Mouse (Mus musculus) limb, embryonic 12.5 days (tissue): ENCODE measurements around the gene Rac1. TPM values are rescaled to one million over a fixed set of nuclear protein-coding genes. Genes with fewer than 3 reads are reported as not detected.

Source experiments
- ATAC-seq: fragments of 200-750 bp; cut with Nextera tagmentation; 2 replicates; pipeline ENCODE4 v1.8.0; 2017; ENCODE audit warnings: low read depth, moderate TSS enrichment; ENCODE audit not compliant: insufficient number of reproducible peaks, insufficient read depth, low FRiP score, low TSS enrichment
- H3K27ac ChIP-seq: fragments of 300-500 bp; sonication (generic); 2 replicates; pipeline ENCODE4 v1.5.1; 2016; ENCODE audit warnings: mild to moderate bottlenecking, moderate library complexity
- H3K27me3 ChIP-seq: fragments of 300-500 bp; sonication (generic); 2 replicates; pipeline ENCODE4 v1.6.1; 2016; ENCODE audit warnings: mild to moderate bottlenecking, moderate library complexity
- H3K36me3 ChIP-seq: fragments of 300-500 bp; sonication (generic); 2 replicates; pipeline ENCODE4 v1.6.1; 2016; ENCODE audit warnings: mild to moderate bottlenecking, moderate library complexity
- H3K4me1 ChIP-seq: fragments of 300-500 bp; sonication (generic); replicated peaks from 2 replicates; pipeline ENCODE4 v1.6.1; 2016
- H3K4me2 ChIP-seq: fragments of 300-500 bp; sonication (generic); 2 replicates; pipeline ENCODE4 v1.6.1; 2016; ENCODE audit warnings: mild to moderate bottlenecking, moderate library complexity
- H3K4me3 ChIP-seq: fragments of 300-500 bp; sonication (generic); replicated peaks from 2 replicates; pipeline ENCODE4 v1.5.1; 2016; ENCODE audit warnings: mild to moderate bottlenecking
- H3K9ac ChIP-seq: fragments of 300-500 bp; sonication (generic); replicated peaks from 2 replicates; pipeline ENCODE4 v1.6.1; 2016; ENCODE audit warnings: mild to moderate bottlenecking, moderate library complexity
- H3K9me3 ChIP-seq: fragments of 300-500 bp; sonication (generic); 2 replicates; pipeline ENCODE4 v1.6.1; 2016; ENCODE audit warnings: mild to moderate bottlenecking, moderate library complexity
- WGBS: fragments of 180-500 bp; shearing (Covaris S2); methylation state at CpG from one replicate; pipeline ENCODE4 v1.1.7; 2016; 5-methylcytosine and 5-hydroxymethylcytosine counted together
- polyA plus RNA-seq: library from polyadenylated mRNA; unstranded; fragments of >200 nt; fragmentation: Nextera tagmentation; extraction: Ambion mirVana; gene quantifications from 2 replicates; pipeline ENCODE4 v1.2.1, GENCODE M21; 2016

Rac1 gene
- polyA plus RNA-seq, 1 experiment from 2014 or later, result 400 TPM

- H3K36me3 ChIP-seq, result peaks cover 63% of the 10 kb centered on the region
- H3K4me2 ChIP-seq, result no peak overlapping the region
- no peak overlapping the region for H3K9ac ChIP-seq
- H3K27me3 ChIP-seq, result no peaks in the 10 kb centered on the region
- no peak overlapping the region for H3K27ac ChIP-seq
- H3K9me3 ChIP-seq, result no peaks in the 10 kb centered on the region
- WGBS, result 92% methylated on average over 10 of the region's 10 CpGs
- H3K4me3 ChIP-seq, result no peak overlapping the region
- H3K4me1 ChIP-seq, result no peaks in the 10 kb centered on the region
- ATAC-seq, result no peak
Observed at GRCm38 (mm10) chr5:143493163-143493562, 34.7 kb downstream of the Rac1 start.

GRCm38 (mm10) chr5:143491736-143492135, 36.1 kb downstream of the Rac1 start:
- 89% methylated on average over 4 of the region's 4 CpGs for WGBS
- H3K27ac ChIP-seq, result no peak overlapping the region

GRCm38 (mm10) chr5:143489749-143490342, 38.0 kb downstream of the Rac1 start:
- ATAC-seq, result no peak
- no peaks in the 10 kb centered on the region for H3K27me3 ChIP-seq
- H3K4me2 ChIP-seq, result no peak overlapping the region
- H3K9me3 ChIP-seq, result no peaks in the 10 kb centered on the region
- no peak overlapping the region for H3K4me3 ChIP-seq
- H3K4me1 ChIP-seq, result no peaks in the 10 kb centered on the region
- no peak overlapping the region for H3K27ac ChIP-seq
- no peak overlapping the region for H3K9ac ChIP-seq
- peaks cover 78% of the 10 kb centered on the region for H3K36me3 ChIP-seq
- 87% methylated on average over 14 of the region's 14 CpGs for WGBS

More at GRCm38 (mm10) chr5:143491736-143492135, 36.1 kb downstream of the Rac1 start:
- no peak for ATAC-seq
- H3K36me3 ChIP-seq, result peaks cover 73% of the 10 kb centered on the region
- H3K4me1 ChIP-seq, result no peaks in the 10 kb centered on the region
- H3K27me3 ChIP-seq, result no peaks in the 10 kb centered on the region
- no peak overlapping the region for H3K4me2 ChIP-seq
- no peaks in the 10 kb centered on the region for H3K9me3 ChIP-seq
- no peak overlapping the region for H3K4me3 ChIP-seq
- H3K9ac ChIP-seq, result no peak overlapping the region

GRCm38 (mm10) chr5:143487998-143488397, 39.8 kb downstream of the Rac1 start:
- no peak overlapping the region for H3K4me3 ChIP-seq
- no peaks in the 10 kb centered on the region for H3K9me3 ChIP-seq
- ATAC-seq, result no peak
- no peak overlapping the region for H3K4me2 ChIP-seq
- no peak overlapping the region for H3K27ac ChIP-seq
- H3K9ac ChIP-seq, result no peak overlapping the region
- no peaks in the 10 kb centered on the region for H3K4me1 ChIP-seq
- H3K27me3 ChIP-seq, result no peaks in the 10 kb centered on the region
- WGBS, result 88% methylated on average over 5 of the region's 5 CpGs
- peaks cover 84% of the 10 kb centered on the region for H3K36me3 ChIP-seq

GRCm38 (mm10) chr5:143487193-143487592, 40.6 kb downstream of the Rac1 start:
- no peaks in the 10 kb centered on the region for H3K9me3 ChIP-seq
- no peak overlapping the region for H3K9ac ChIP-seq
- no peak overlapping the region for H3K4me3 ChIP-seq
- H3K27ac ChIP-seq, result no peak overlapping the region
- H3K27me3 ChIP-seq, result no peaks in the 10 kb centered on the region
- 95% methylated on average over 10 of the region's 10 CpGs for WGBS
- H3K4me2 ChIP-seq, result no peak overlapping the region
- H3K4me1 ChIP-seq, result no peaks in the 10 kb centered on the region
- peaks cover 81% of the 10 kb centered on the region for H3K36me3 ChIP-seq
- no peak for ATAC-seq

DNA sequence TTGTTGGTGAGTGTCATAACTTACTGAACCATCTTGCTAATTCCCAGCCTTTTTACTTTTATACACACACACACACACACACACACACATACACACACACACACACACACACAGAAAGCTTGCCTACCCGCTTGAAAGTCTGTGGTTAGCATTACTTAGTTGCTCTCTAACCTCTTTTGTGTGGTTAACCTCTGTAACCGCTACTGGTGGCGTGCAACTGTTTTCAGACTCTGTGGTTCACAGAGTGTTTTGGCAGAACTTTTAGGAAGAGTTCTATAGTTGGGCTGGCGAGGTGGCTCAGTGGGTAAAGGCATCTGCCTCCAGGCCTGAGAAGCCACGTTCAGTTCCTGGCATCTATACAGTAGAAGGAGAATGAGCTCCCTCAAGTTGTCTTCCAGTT, 42.9 kb downstream of the Rac1 start:
- no peaks in the 10 kb centered on the region for H3K27me3 ChIP-seq
- no peaks in the 10 kb centered on the region for H3K9me3 ChIP-seq
- H3K36me3 ChIP-seq, result peaks cover 68% of the 10 kb centered on the region
- WGBS, result 93% methylated on average over 5 of the region's 5 CpGs
- H3K4me1 ChIP-seq, result no peaks in the 10 kb centered on the region
- no peak overlapping the region for H3K4me3 ChIP-seq
- no peak overlapping the region for H3K27ac ChIP-seq
- ATAC-seq, result no peak
- no peak overlapping the region for H3K9ac ChIP-seq
- no peak overlapping the region for H3K4me2 ChIP-seq

GRCm38 (mm10) chr5:143477901-143478300, 49.9 kb downstream of the Rac1 start:
- ATAC-seq, result no peak
- Histone ChIP-seq H3K27ac (no peak overlapping the region), H3K9ac (no peak overlapping the region), H3K9me3 (no peaks in the 10 kb centered on the region), H3K27me3 (no peaks in the 10 kb centered on the region), H3K36me3 (peaks cover 69% of the 10 kb centered on the region), H3K4me2 (no peak overlapping the region), H3K4me1 (no peaks in the 10 kb centered on the region), H3K4me3 (no peak overlapping the region)
- 90% methylated on average over 3 of the region's 3 CpGs for WGBS

GRCm38 (mm10) chr5:143476013-143476412, 51.8 kb downstream of the Rac1 start:
- H3K4me1 ChIP-seq, result no peaks in the 10 kb centered on the region
- H3K4me2 ChIP-seq, result no peak overlapping the region
- H3K27me3 ChIP-seq, result no peaks in the 10 kb centered on the region
- H3K4me3 ChIP-seq, result no peak overlapping the region
- no peaks in the 10 kb centered on the region for H3K9me3 ChIP-seq
- ATAC-seq, result no peak
- H3K36me3 ChIP-seq, result peaks cover 65% of the 10 kb centered on the region
- no peak overlapping the region for H3K9ac ChIP-seq
- WGBS, result 96% methylated on average over 6 of the region's 6 CpGs
- H3K27ac ChIP-seq, result no peak overlapping the region

DNA sequence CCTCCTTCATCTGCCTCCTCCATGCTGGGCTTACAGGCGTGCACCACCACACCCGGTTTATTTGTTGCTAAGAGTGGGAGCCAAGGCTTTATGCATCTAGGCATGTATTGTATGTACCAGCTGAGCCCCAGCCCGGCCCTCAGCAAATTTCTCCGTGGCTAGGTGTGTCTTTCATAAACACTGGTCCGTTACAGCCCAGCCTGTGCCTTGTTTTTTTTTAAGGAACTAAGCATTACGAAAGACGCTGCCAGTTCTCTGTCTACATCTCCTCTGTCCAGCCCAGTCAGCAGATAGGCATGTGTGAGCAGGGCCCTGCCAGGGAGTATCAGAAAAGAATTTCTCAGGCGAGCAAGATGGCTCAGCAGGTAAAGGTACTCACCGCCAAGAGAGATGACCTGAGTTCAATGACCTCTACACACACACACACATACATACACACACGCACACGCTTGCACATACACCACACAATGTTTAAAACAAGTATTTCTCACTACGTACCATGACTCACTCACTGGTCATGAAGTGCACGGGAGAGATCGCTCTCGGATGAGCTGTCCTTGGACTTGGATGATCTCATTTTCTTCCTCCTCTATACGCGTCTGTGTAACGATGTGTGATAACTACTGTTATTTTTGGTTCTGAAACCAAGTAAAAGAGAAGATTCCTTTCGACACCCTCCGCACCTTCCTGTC, 52.5 kb downstream of the Rac1 start:
- WGBS, result 95% methylated on average over 20 of the region's 20 CpGs

DNA sequence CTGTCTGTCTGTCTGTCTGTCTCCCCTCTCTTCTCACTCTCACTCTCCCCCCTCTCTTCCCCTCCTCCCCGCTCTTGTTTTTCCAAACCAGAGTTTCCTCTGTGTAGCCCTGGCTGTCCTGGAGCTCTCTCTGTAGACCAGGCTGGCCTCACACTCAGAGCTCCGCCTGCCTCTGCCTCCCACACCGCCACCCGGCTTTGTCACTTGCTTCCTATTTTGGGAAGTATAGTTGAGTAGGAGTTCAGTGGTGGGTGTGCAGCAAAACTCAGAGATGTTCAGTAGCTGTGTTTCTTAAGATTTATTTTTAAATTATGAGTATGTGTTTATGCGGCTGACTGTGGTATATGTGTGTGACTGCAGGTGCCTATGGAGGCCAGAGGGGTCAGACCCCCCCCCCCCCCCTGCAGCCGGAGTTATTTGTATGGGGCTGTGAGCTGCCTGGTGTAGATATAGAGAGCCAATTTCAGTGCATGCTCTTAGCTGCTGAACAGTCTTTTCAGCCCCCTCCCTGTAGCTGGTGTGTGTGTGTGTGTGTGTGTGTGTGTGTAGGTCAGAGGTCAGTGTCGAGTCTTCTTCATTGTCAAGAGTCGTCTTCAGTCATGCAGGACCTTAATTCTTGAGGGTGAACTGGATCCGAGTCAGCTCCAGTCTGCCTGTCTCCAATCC, 55.8 kb downstream of the Rac1 start:
- peaks cover 73% of the 10 kb centered on the region for H3K36me3 ChIP-seq
- ATAC-seq, result no peak
- 91% methylated on average over 9 of the region's 9 CpGs for WGBS
- no peak overlapping the region for H3K4me3 ChIP-seq
- no peak overlapping the region for H3K27ac ChIP-seq
- H3K4me1 ChIP-seq, result no peaks in the 10 kb centered on the region
- H3K27me3 ChIP-seq, result no peaks in the 10 kb centered on the region
- H3K9me3 ChIP-seq, result no peaks in the 10 kb centered on the region
- H3K4me2 ChIP-seq, result no peak overlapping the region
- no peak overlapping the region for H3K9ac ChIP-seq

More for the DNA sequence above, 52.5 kb downstream of the Rac1 start:
- ATAC-seq, result no peak
- Histone ChIP-seq H3K27ac (no peak overlapping the region), H3K4me2 (no peak overlapping the region), H3K36me3 (peaks cover 70% of the 10 kb centered on the region), H3K4me3 (no peak overlapping the region), H3K9ac (no peak overlapping the region), H3K4me1 (no peaks in the 10 kb centered on the region), H3K9me3 (no peaks in the 10 kb centered on the region), H3K27me3 (no peaks in the 10 kb centered on the region)

- Histone ChIP-seq H3K4me1 (no peaks in the 10 kb centered on the region), H3K4me2 (no peak overlapping the region), H3K9me3 (no peaks in the 10 kb centered on the region), H3K4me3 (no peak overlapping the region), H3K27me3 (no peaks in the 10 kb centered on the region), H3K9ac (no peak overlapping the region), H3K27ac (no peak overlapping the region), H3K36me3 (peaks cover 66% of the 10 kb centered on the region)
- ATAC-seq, result no peak
- WGBS, result 93% methylated on average over 3 of the region's 3 CpGs
Observed at GRCm38 (mm10) chr5:143471165-143471546, 56.7 kb downstream of the Rac1 start.
